Comparison of ENCODE assay signal across 19 mouse cellular contexts in genomic region chr2:132724561-132724960, GRCm38 (mm10). TPM values are rescaled to one million over a fixed set of nuclear protein-coding genes. Genes with fewer than 3 reads are reported as not detected.
DNase-seq lines count a peak whose midpoint lies in the region; ATAC-seq and TF ChIP-seq lines count a peak whose summit lies in the region.
"Had no signal": no experiment of that assay in that cellular context is flagged by ENCODE, and none has a peak within 500 bp of the region (broad histone marks: within the 10 kb centered on the region; RNA-seq: fewer than 3 reads in every experiment).

No protein-coding gene starts in this region.

- H3K9me3 ChIP-seq in intestine, embryonic 16.5 days (ENCODE audit: control insufficient read depth, low read length): no peaks in the 10 kb centered on the region
- H3K9me3 ChIP-seq in intestine, postnatal 0 days (ENCODE audit: control insufficient read depth): no peaks in the 10 kb centered on the region
- no peaks in the 10 kb centered on the region for H3K9me3 ChIP-seq in hindbrain, embryonic 14.5 days (ENCODE audit: control insufficient read depth, low read length)
- H3K9me3 ChIP-seq in neural tube, embryonic 13.5 days: no peaks in the 10 kb centered on the region
- H3K9me3 ChIP-seq: embryonic facial prominence, embryonic 13.5 days; heart, embryonic 10.5 days had no signal

- TF ChIP-seq POLR2A in cerebellum, adult 2 months (IDR thresholded peaks at IDR 0.05; ENCODE audit: borderline replicate concordance, insufficient read depth, low read length): no peak

- no peak for TF ChIP-seq CTCF in cerebellum, adult 2 months (IDR thresholded peaks at IDR 0.05; ENCODE audit: borderline replicate concordance, insufficient read depth, low read depth, low read length)
- no peak for TF ChIP-seq CTCF in intestine, postnatal 0 days (IDR thresholded peaks at IDR 0.05; ENCODE audit: low read depth)

- H3K36me3 ChIP-seq in intestine, embryonic 16.5 days (ENCODE audit: control insufficient read depth, insufficient read depth, low read length): no peaks in the 10 kb centered on the region
- no peaks in the 10 kb centered on the region for H3K36me3 ChIP-seq in intestine, postnatal 0 days (ENCODE audit: control insufficient read depth, insufficient read depth)
- H3K36me3 ChIP-seq in hindbrain, embryonic 14.5 days (replicated peaks; ENCODE audit: control insufficient read depth, insufficient read depth): no peaks in the 10 kb centered on the region
- no peaks in the 10 kb centered on the region for H3K36me3 ChIP-seq in neural tube, embryonic 13.5 days
- H3K36me3 ChIP-seq: embryonic facial prominence, embryonic 13.5 days; heart, embryonic 10.5 days had no signal

- no peaks in the 10 kb centered on the region for H3K27me3 ChIP-seq in cerebellum, adult 2 months (ENCODE audit: control insufficient read depth, insufficient read depth, low read length)
- H3K27me3 ChIP-seq in intestine, embryonic 16.5 days (replicated peaks; ENCODE audit: control insufficient read depth, insufficient read depth, low read length): no peaks in the 10 kb centered on the region
- H3K27me3 ChIP-seq in intestine, postnatal 0 days (replicated peaks; ENCODE audit: control insufficient read depth, insufficient read depth, low read length): no peaks in the 10 kb centered on the region
- no peaks in the 10 kb centered on the region for H3K27me3 ChIP-seq in hindbrain, embryonic 14.5 days (ENCODE audit: control insufficient read depth, insufficient read depth, low read length)
- no peaks in the 10 kb centered on the region for H3K27me3 ChIP-seq in neural tube, embryonic 13.5 days
- H3K27me3 ChIP-seq: embryonic facial prominence, embryonic 13.5 days; Patski had no signal

- peak; percentile 26; the same call in 1 of the 2 replicates for ATAC-seq in intestine, embryonic 16.5 days
- ATAC-seq in intestine, postnatal 0 days: no peak
- ATAC-seq in hindbrain, embryonic 14.5 days (ENCODE audit: low FRiP score): no peak
- ATAC-seq in neural tube, embryonic 13.5 days (ENCODE audit: low read depth): peak; percentile 13; the same call in 1 of the 2 replicates
- ATAC-seq: liver, postnatal 0 days; Patski had no signal

- H3K4me2 ChIP-seq in intestine, embryonic 16.5 days (ENCODE audit: low read depth, low read length): no peak overlapping the region
- no peak overlapping the region for H3K4me2 ChIP-seq in intestine, postnatal 0 days (replicated peaks; ENCODE audit: low read depth)
- no peak overlapping the region for H3K4me2 ChIP-seq in hindbrain, embryonic 14.5 days (replicated peaks)
- H3K4me2 ChIP-seq in neural tube, embryonic 13.5 days: no peak overlapping the region
- H3K4me2 ChIP-seq: embryonic facial prominence, embryonic 13.5 days had no signal

- H3K27ac ChIP-seq in cerebellum, adult 2 months (ENCODE audit: insufficient read depth, low read length): peak overlapping the region; percentile 63; the same call in 1 of the 2 replicates
- H3K27ac ChIP-seq in intestine, embryonic 16.5 days (ENCODE audit: low read length): no peak overlapping the region
- no peak overlapping the region for H3K27ac ChIP-seq in intestine, postnatal 0 days (ENCODE audit: low read depth, low read length)
- H3K27ac ChIP-seq in hindbrain, embryonic 14.5 days: peak overlapping the region; percentile 64
- peak overlapping the region; percentile 70 for H3K27ac ChIP-seq in neural tube, embryonic 13.5 days (replicated peaks)
- H3K27ac ChIP-seq: embryonic facial prominence, embryonic 13.5 days; heart, embryonic 10.5 days; left cerebral cortex, adult 2 months had no signal

- no peak for DNase-seq in cerebellum, adult 2 months
- no peak for DNase-seq in cerebellum, adult 11 months
- DNase-seq in hindbrain, embryonic 14.5 days (ENCODE audit: low spot score): no peak
- no peak for DNase-seq in right cerebral cortex, postnatal 25 days
- DNase-seq in frontal cortex, adult 2 months (ENCODE audit: extremely low spot score in 1 of 2, low spot score in 1 of 2): no peak
- DNase-seq: adrenal gland, adult 8-10 months; gastrocnemius, postnatal 36 days; kidney, adult 8-10 months; kidney, postnatal 14 days; liver; liver, postnatal 0 days; lung, postnatal 10 days had no signal

- H3K4me3 ChIP-seq in cerebellum, adult 2 months (replicated peaks; ENCODE audit: insufficient read depth, low read depth, low read length): no peak overlapping the region
- no peak overlapping the region for H3K4me3 ChIP-seq in intestine, embryonic 16.5 days (ENCODE audit: low read length)
- H3K4me3 ChIP-seq in intestine, postnatal 0 days (ENCODE audit: low read depth, low read length): no peak overlapping the region
- no peak overlapping the region for H3K4me3 ChIP-seq in hindbrain, embryonic 14.5 days (replicated peaks; ENCODE audit: low read length)
- no peak overlapping the region for H3K4me3 ChIP-seq in neural tube, embryonic 13.5 days
- H3K4me3 ChIP-seq: embryonic facial prominence, embryonic 13.5 days; heart, embryonic 10.5 days; left cerebral cortex, adult 2 months had no signal

- H3K4me1 ChIP-seq in cerebellum, adult 2 months (ENCODE audit: control insufficient read depth, insufficient read depth, low read length): peaks cover 15% of the 10 kb centered on the region
- no peaks in the 10 kb centered on the region for H3K4me1 ChIP-seq in intestine, embryonic 16.5 days (ENCODE audit: control insufficient read depth, insufficient read depth, low read length)
- H3K4me1 ChIP-seq in intestine, postnatal 0 days (replicated peaks; ENCODE audit: control insufficient read depth, insufficient read depth, low read length): no peaks in the 10 kb centered on the region
- H3K4me1 ChIP-seq in hindbrain, embryonic 14.5 days (replicated peaks; ENCODE audit: control insufficient read depth, insufficient read depth, low read length): peaks cover 31% of the 10 kb centered on the region
- H3K4me1 ChIP-seq in neural tube, embryonic 13.5 days (replicated peaks): peaks cover 35% of the 10 kb centered on the region

- H3K9ac ChIP-seq in intestine, embryonic 16.5 days (ENCODE audit: low read depth, low read length): no peak overlapping the region
- H3K9ac ChIP-seq in intestine, postnatal 0 days (ENCODE audit: low read depth, low read length): no peak overlapping the region
- no peak overlapping the region for H3K9ac ChIP-seq in hindbrain, embryonic 14.5 days
- H3K9ac ChIP-seq in neural tube, embryonic 13.5 days: no peak overlapping the region
- H3K9ac ChIP-seq: embryonic facial prominence, embryonic 13.5 days; liver, postnatal 0 days had no signal

- 77% methylated on average over 7 of the region's 7 CpGs for WGBS in cerebellum, adult 2 months
- WGBS in intestine, embryonic 16.5 days: 83% methylated on average over 7 of the region's 7 CpGs
- WGBS in intestine, postnatal 0 days: 91% methylated on average over 7 of the region's 7 CpGs
- 80% methylated on average over 7 of the region's 7 CpGs for WGBS in hindbrain, embryonic 14.5 days
- WGBS in neural tube, embryonic 13.5 days: 81% methylated on average over 7 of the region's 7 CpGs

RNA-seq across cellular contexts. Expression of gene Shld1, which starts 37.8 kb away (rescaled TPM):
- polyA plus RNA-seq in cerebellum, adult 2 months (2012; rRNA removed): 29.5 and 29.7 TPM in 2 replicates
- polyA plus RNA-seq in intestine, embryonic 16.5 days (2015; fragmentation: Nextera tagmentation; extraction: Ambion mirVana): 13.7 and 15.2 TPM in 2 replicates
- polyA plus RNA-seq in intestine, postnatal 0 days (2015; fragmentation: Nextera tagmentation; extraction: Ambion mirVana): 11.2 and 11.7 TPM in 2 replicates
- polyA plus RNA-seq in hindbrain, embryonic 14.5 days (2014; fragmentation: Nextera tagmentation; extraction: Ambion mirVana): 21.9 and 23.3 TPM in 2 replicates
- polyA plus RNA-seq in neural tube, embryonic 13.5 days (2015; fragmentation: Nextera tagmentation; extraction: Ambion mirVana): 21.5 and 24.7 TPM in 2 replicates
- 20.7 and 21.4 TPM in 2 replicates for polyA plus RNA-seq in frontal cortex, adult 2 months (2012; rRNA removed)

RNA-seq across cellular contexts. Expression of gene Chgb, which starts 56.5 kb away (rescaled TPM):
- polyA plus RNA-seq in cerebellum, adult 2 months (2012; rRNA removed): 330 and 333 TPM in 2 replicates
- polyA plus RNA-seq in intestine, embryonic 16.5 days (2015; fragmentation: Nextera tagmentation; extraction: Ambion mirVana): 57.2 and 60.0 TPM in 2 replicates
- polyA plus RNA-seq in intestine, postnatal 0 days (2015; fragmentation: Nextera tagmentation; extraction: Ambion mirVana): 46.3 and 47.0 TPM in 2 replicates
- 70.3 and 84.2 TPM in 2 replicates for polyA plus RNA-seq in hindbrain, embryonic 14.5 days (2014; fragmentation: Nextera tagmentation; extraction: Ambion mirVana)
- 54.9 and 57.5 TPM in 2 replicates for polyA plus RNA-seq in neural tube, embryonic 13.5 days (2015; fragmentation: Nextera tagmentation; extraction: Ambion mirVana)
- polyA plus RNA-seq in frontal cortex, adult 2 months (2012; rRNA removed): 237 and 239 TPM in 2 replicates
- polyA plus RNA-seq: liver, postnatal 0 days had no signal

Comparison
In these comparisons a context has a peak if more than half of its experiments do, and no peak if none do; other contexts are left out.
1. ATAC-seq: peak in intestine, embryonic 16.5 days (single experiment) and neural tube, embryonic 13.5 days (single experiment); none in intestine, postnatal 0 days (single experiment) and hindbrain, embryonic 14.5 days (single experiment).
2. H3K27ac ChIP-seq: peak in cerebellum, adult 2 months (single experiment), hindbrain, embryonic 14.5 days (single experiment) and neural tube, embryonic 13.5 days (single experiment); none in intestine, embryonic 16.5 days (single experiment) and intestine, postnatal 0 days (single experiment).